Mouse (Mus musculus) gastrocnemius, adult 2 months (tissue): Measurements from ENCODE around the gene Lypd4. TPM values are rescaled to one million over a fixed set of nuclear protein-coding genes. Genes with fewer than 3 reads are reported as not detected.
"Not testable (repeated sequence)": the region's sequence is repeated elsewhere in the genome, so short reads cannot be mapped to it uniquely, and the experiment has no call there.

Experiments
- DNase-seq: peaks from one replicate; pipeline ENCODE4 v3.0.0; 2022
- H3K27ac ChIP-seq: fragments of 200-600 bp; 2 replicates; pipeline ENCODE4 v1.8.1; 2022; ENCODE audit warnings: mild to moderate bottlenecking
- H3K4me3 ChIP-seq: fragments of 200-600 bp; 2 replicates; pipeline ENCODE4 v1.8.1; 2022; ENCODE audit warnings: mild to moderate bottlenecking, moderate library complexity
- CTCF ChIP-seq: fragments of 200-600 bp; IDR thresholded peaks from 2 replicates; pipeline ENCODE4 v1.8.1; 2022; ENCODE audit warnings: antibody characterized with exemption, mild to moderate bottlenecking, moderate library complexity
- intact Hi-C: fragments of 180-260 bp; cut with DNase I; formaldehyde crosslinking; loops from one replicate; pipeline ENCODE4 v1.15.1; 2025
- total RNA-seq, 2 experiments: library from RNA; stranded (reverse); gene quantifications; 2 replicates each; pipeline ENCODE4 v1.2.3; 2021

The Lypd4 gene
- total RNA-seq, 2 experiments from 2014 or later: not detected

DNA sequence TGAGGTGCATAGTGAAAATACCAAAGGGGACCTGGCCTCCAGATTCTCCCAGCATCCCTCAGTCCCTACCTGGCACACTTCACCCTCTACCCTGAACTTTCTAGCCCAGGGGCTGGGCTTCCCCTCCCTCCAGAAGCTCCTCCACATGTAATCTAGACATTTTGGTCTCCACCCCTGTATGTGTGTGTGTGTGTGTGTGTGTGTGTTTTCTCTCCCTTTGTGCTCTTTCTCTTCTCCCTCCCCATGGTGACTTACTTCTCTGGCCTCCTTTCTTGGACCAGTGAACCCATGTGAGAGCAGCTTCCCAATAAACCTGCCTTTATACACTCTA, 16.5 kb downstream of the Lypd4 start:
- intact Hi-C loops: no loop called here
- H3K4me3 ChIP-seq: no peak overlapping the region
- H3K27ac ChIP-seq: no peak overlapping the region
- no peak for DNase-seq
- TF ChIP-seq CTCF: no peak

GRCm38 (mm10) chr7:24852557-24853232, 17.0 kb downstream of the Lypd4 start:
- TF ChIP-seq CTCF: no peak
- intact Hi-C loops: no loop called here
- no peak for DNase-seq
- H3K4me3 ChIP-seq: no peak overlapping the region
- H3K27ac ChIP-seq: no peak overlapping the region

- Histone ChIP-seq H3K4me3 (no peak overlapping the region), H3K27ac (no peak overlapping the region)
- intact Hi-C loops: no loop called here
- no peak for TF ChIP-seq CTCF
- no peak for DNase-seq
Measured at GRCm38 (mm10) chr7:24851596-24852325, 18.0 kb downstream of the Lypd4 start.

DNA sequence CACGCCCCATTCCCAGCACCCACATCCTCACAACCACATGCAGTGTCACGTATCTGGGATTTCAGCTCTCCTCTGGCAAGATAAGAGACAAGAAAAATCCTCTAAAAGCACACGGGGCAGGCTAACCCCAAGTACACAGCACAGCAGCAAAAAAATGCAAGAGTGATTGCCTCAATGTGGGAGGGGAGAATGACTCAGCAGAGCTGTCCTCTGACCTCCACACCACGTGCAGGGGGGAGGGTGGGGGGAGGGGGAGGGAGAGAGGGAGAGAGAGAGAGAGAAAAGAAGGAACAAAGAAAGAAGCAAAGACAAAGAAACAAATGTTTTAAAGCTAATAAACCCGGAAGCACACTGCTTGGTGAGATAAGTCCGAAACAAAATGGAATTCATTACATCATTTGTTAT, 18.8 kb downstream of the Lypd4 start:
- no peak for TF ChIP-seq CTCF
- Histone ChIP-seq H3K27ac (no peak overlapping the region), H3K4me3 (no peak overlapping the region)
- DNase-seq: no peak
- intact Hi-C loops: no loop called here

GRCm38 (mm10) chr7:24850162-24850561, 19.6 kb downstream of the Lypd4 start:
- intact Hi-C loops: no loop called here
- H3K4me3 ChIP-seq: no peak overlapping the region
- TF ChIP-seq CTCF: no peak
- H3K27ac ChIP-seq: no peak overlapping the region
- DNase-seq: no peak

GRCm38 (mm10) chr7:24846576-24846975, 23.2 kb downstream of the Lypd4 start:
- intact Hi-C loops, H3K27ac ChIP-seq, DNase-seq, H3K4me3 ChIP-seq: not testable (repeated sequence)

DNA sequence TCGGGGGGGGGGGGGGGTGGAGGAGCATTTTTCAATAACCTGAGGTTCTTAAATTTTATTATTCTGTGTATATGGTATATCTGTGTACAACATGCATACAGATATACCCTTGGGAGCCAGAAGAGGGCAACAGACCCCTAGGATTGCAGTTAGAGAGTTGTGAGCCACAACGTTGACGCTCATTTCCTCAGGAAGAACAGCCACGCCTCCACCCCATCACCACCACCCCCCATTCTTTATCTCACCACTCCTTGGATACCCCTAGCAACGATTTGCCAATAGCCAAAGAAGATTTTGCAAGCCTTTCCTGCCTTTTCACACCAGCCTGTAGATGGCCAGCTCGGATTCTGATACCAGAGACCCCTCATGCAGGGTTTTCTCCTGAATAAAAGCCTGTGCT, 24.0 kb downstream of the Lypd4 start:
- intact Hi-C loops: no loop called here
- Histone ChIP-seq H3K27ac (no peak overlapping the region), H3K4me3 (no peak overlapping the region)
- no peak for DNase-seq
- no peak for TF ChIP-seq CTCF

DNA sequence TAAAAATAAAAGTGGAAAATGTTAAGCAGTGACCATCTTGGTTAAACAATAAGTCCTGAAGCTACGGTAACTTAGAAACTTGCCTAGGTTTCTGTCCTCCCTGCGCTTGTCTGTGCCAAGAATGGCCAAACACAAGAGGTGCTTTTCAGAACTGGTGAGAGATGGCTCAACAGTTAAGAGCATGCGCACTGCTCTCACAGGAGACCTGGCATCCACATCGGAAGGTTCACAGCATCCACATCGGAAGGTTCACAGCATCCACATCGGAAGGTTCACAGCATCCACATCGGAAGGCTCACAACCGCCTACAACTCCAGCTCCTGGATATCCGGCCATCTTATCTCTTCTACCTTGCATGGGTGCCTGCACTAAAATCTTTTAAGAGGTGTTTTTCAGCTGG, 24.6 kb downstream of the Lypd4 start:
- DNase-seq: no peak
- intact Hi-C loops: no loop called here
- no peak for TF ChIP-seq CTCF

DNA sequence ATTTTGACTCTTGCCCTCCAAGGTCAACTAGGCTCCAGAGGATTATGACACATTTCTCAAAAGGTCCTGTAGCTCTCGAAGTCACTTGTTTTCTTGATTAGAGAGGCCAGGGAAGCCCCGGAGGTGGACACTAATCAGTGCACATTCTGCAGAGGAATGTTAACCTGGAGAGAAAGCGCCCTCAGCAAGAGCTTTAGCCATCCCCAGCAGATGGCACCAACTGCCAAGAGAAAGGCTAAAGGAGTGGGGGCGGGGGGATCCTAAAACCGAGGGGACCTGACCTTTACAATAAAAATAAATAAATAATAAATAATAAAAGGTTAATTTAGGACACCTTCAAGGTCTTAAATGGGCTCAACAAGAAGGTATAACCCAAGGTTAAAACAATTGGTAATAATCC, 25.6 kb downstream of the Lypd4 start:
- no peak overlapping the region for H3K4me3 ChIP-seq
- H3K27ac ChIP-seq: no peak overlapping the region
- intact Hi-C loops: no loop called here
- no peak for TF ChIP-seq CTCF
- no peak for DNase-seq

More for the DNA sequence above, 24.6 kb downstream of the Lypd4 start:
- no peak overlapping the region for H3K27ac ChIP-seq
- H3K4me3 ChIP-seq: no peak overlapping the region

- intact Hi-C loops: no loop called here
- no peak for TF ChIP-seq CTCF
- H3K27ac ChIP-seq: no peak overlapping the region
- no peak for DNase-seq
- no peak overlapping the region for H3K4me3 ChIP-seq
Measured at GRCm38 (mm10) chr7:24841009-24841408, 28.7 kb downstream of the Lypd4 start.

DNA sequence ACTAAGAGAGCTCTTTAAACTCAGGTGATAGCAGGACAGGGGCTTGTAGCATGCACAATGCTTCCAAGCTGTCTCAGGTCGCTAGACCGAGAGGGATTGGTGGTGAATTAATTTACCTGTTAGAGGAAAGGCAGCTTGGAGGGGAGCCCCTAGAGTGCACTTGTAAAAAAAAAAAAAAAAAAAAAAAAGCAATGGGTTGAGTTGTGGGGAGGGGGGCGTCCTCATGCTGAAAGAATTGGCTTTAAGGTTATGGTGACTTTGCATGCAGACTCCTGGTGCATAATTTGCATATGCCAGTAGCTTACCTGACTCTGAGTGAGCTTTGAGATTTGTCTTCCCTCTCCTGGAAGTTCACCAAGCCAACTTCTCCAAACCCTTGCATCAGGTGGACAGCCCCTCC, 29.4 kb downstream of the Lypd4 start:
- H3K4me3 ChIP-seq: no peak overlapping the region
- no peak for TF ChIP-seq CTCF
- DNase-seq: no peak

DNA sequence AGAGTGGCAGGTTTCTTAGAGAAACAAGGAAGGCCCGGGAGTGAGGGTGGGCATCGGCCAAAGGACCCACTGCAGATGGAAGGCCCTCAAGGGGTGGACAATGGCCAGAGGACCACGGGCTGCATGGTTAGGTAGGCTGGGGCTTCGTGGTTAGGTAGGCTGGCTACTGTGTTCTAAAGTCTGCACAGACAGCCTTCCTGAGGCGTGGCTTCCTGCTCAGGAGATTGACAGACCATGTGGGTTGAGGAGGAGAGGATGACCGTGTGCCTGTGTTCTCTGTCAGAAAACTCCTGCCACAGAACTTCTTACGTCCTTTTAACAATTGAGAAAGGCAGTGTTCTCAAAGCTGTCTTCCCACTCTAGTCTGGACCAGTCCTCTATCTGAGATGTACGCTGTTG, 30.3 kb downstream of the Lypd4 start:
- no peak overlapping the region for H3K4me3 ChIP-seq
- no peak for TF ChIP-seq CTCF
- no peak overlapping the region for H3K27ac ChIP-seq
- intact Hi-C loops: no loop called here
- no peak for DNase-seq

More for the DNA sequence above, 29.4 kb downstream of the Lypd4 start:
- intact Hi-C loops: no loop called here
- no peak overlapping the region for H3K27ac ChIP-seq

DNA sequence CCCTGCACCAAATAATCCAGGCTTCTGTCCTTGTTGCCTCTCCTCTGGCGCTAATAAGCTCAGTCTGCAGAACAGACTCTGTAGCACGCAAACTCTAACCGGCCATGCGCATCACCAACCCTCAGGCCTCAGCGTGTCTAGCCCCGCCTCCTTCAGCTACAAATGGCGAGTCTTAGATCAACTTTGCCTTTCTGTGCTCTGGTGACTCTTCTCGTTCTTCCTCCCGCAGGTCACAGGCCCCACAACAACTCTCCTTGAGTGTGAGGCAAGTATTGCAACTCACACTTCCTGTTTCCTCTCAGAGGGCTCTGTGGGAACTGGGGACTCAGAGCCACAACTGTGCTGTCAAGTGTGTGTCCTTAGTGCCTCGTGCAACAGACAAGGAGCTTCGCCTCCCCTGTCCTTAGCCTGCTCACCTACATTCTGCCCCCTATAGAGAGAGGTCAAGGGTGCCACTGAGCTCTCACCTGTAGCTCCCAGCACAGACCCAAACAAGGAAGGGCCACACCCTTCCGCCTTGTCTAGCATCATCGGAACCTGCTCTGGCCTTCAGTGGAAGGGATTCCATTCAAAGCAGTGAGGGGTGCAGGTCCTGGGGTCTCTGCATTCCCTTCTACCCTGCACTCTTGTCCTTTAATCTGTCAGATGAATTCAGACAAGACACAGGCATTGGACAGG, 30.9 kb downstream of the Lypd4 start:
- H3K4me3 ChIP-seq, H3K27ac ChIP-seq, DNase-seq, intact Hi-C loops: not testable (repeated sequence)
